Mouse (Mus musculus) left cerebral cortex, adult 2 months (tissue): ENCODE measurements around the gene Wdtc1. TPM values are rescaled to one million over a fixed set of nuclear protein-coding genes. Genes with fewer than 3 reads are reported as not detected.

Experiments
- DNase-seq, 2 experiments: peaks; one replicate each; pipeline ENCODE4 v3.0.0; 2021 to 2022; ENCODE audit warnings: low spot score in 2 of 2, mixed read lengths in 1 of 2; ENCODE audit errors: extremely low spot score in 1 of 2
- H3K27ac ChIP-seq: fragments of 200-600 bp; 2 replicates; pipeline ENCODE4 v1.8.1; 2022
- H3K4me3 ChIP-seq: fragments of 200-600 bp; 2 replicates; pipeline ENCODE4 v1.8.1; 2022
- CTCF ChIP-seq: fragments of 200-600 bp; IDR thresholded peaks from 2 replicates; pipeline ENCODE4 v1.8.1; 2022; ENCODE audit warnings: antibody characterized with exemption, mild to moderate bottlenecking, moderate library complexity
- intact Hi-C: fragments of 180-260 bp; cut with DNase I; formaldehyde crosslinking; loops from one replicate; pipeline ENCODE4 v1.15.1; 2025
- total RNA-seq, 2 experiments: library from RNA; stranded (reverse); gene quantifications; 2 replicates each; pipeline ENCODE4 v1.2.3; 2021

The Wdtc1 gene
- total RNA-seq, 2 experiments from 2014 or later = 59.7 to 60.6 TPM

DNA sequence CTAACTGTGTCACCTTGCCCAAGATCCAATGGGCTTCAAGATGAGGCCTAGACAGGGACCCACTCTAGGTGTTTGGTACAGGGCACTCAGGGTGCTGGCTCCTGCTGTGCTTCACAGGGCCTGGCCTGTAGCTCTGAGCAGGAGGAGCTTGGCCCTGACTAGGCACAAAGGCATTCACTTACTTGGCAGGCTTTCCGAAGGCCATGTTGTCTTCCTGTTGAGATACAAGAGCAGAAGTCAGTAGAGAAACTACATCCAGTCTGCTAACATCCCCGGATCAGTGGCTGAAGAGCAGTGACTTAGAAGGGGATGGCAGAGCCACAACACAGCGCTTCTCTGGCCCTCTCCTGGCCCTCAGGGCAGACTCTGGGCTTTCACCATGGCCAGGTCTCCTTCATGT is 83.7 kb downstream of the Wdtc1 start:
- intact Hi-C loops = no loop called here
- Histone ChIP-seq H3K27ac (no peak overlapping the region), H3K4me3 (no peak overlapping the region)
- no peak for DNase-seq
- no peak for TF ChIP-seq CTCF

DNA sequence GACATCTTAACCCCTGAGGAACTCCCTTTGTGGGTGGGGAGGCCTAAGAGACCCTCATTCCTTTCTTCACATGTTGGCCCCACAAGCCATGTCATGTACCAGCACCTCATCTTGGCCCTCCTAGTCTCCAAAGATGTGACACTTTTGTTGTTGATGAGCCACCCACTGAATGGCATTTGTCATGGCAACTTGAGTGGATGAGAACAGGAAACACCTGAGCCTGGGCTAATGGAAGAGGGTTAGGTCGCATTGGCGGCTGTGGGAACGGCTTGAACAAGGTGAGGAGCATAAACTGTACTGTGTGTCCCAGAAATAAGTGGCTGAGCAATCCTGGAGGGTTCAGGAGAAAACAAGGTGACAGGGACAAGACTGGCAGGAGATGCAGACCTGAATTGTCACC is 84.3 kb downstream of the Wdtc1 start:
- Histone ChIP-seq H3K4me3 (no peak overlapping the region), H3K27ac (no peak overlapping the region)
- no peak for TF ChIP-seq CTCF
- intact Hi-C loops = no loop called here
- no peak for DNase-seq

DNA sequence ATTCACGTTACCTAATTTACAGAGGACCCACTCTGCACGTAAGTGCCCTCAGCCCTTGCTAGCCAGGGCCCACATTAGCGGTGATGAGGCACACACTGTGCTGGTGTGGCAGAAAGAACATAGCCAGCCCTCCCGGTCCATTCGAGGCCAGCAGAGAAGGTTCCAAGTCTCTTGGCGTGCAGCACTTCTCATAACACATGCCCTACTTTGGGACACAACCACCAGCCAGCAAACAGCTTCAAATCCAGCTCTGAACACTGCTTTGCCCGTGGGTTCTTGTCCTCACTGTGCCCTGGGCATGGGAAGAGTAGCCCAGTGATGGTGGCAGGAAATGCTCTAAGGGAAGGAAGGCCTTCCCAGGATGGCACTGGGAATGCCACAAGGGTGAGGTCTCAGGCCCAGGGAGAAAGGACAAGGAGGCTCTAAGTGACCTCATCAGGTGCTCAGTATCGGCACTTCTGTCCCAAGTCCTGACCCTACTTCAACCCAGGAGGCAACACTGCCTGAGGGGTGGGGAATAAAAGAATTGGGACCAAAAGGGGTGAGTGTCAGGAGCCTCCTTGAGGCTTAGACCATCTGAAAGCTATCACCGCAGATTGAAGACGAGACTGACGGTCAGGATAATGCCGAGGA is 86.9 kb downstream of the Wdtc1 start:
- H3K27ac ChIP-seq = no peak overlapping the region
- intact Hi-C loops = no loop called here
- no peak for DNase-seq
- TF ChIP-seq CTCF = no peak
- no peak overlapping the region for H3K4me3 ChIP-seq

DNA sequence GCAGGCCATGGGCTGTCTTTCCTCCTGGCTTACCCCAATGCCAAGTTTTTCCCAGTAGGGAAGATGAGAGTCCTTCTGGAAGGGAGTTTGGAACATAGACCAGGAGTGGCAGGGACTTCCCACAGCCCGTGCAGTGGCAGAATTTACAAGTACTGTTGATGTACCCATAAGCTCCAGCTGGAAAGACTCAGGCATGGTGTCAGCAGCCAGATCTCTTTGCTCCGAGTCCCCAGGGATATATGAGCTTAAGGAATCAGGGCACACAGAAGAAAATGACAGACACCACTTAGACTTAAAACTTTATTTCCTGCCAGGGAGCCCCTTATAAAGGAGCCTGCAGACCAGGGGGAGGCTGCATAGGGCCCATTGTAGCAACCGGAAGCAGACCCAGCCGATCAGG is 87.5 kb downstream of the Wdtc1 start:
- H3K27ac ChIP-seq = no peak overlapping the region
- DNase-seq = no peak
- H3K4me3 ChIP-seq = no peak overlapping the region
- intact Hi-C loops = no loop called here
- no peak for TF ChIP-seq CTCF

DNA sequence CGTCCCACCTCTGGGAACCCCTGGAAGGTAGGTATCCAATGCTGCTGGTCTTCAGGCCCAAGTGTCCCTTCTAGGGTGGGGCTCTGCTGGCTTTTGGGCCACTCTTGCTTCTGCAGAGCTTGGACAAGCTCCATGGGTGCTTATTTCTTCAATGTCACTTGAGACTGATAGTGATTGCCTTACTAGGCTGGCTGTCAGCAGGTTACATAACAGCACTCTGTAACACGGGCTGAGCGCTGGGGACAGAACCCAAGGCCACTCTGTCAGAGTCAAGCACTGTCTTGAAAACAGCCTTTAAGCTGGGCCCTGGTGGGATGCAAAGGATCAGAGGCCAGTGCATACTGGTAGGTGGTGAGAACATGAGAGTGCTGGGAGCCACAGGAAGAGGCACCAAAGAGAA is 88.0 kb downstream of the Wdtc1 start:
- no peak for TF ChIP-seq CTCF
- DNase-seq = no peak
- H3K27ac ChIP-seq = no peak overlapping the region
- intact Hi-C loops = no loop called here
- no peak overlapping the region for H3K4me3 ChIP-seq

DNA sequence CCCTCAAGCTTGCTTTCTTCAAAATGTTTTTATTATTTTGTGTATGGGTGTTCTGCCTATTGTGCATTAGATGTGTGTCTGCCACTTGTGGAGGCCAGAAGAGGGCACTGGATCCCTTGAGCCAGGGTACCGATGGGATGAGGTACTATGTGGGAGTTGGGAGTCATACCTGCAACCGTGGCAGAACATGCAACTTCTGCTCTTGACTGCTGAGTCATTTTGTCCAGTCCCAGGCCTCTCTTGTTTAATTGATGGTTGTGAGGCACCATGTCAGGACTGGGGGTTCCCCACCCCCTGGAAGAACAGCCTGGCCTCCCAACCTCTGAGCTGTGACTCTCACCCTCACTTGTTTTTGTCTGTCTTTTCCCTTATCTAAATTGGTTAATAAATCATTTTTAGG is 88.7 kb downstream of the Wdtc1 start:
- no peak for DNase-seq
- no peak for TF ChIP-seq CTCF
- Histone ChIP-seq H3K4me3 (no peak overlapping the region), H3K27ac (no peak overlapping the region)
- intact Hi-C loops = no loop called here

DNA sequence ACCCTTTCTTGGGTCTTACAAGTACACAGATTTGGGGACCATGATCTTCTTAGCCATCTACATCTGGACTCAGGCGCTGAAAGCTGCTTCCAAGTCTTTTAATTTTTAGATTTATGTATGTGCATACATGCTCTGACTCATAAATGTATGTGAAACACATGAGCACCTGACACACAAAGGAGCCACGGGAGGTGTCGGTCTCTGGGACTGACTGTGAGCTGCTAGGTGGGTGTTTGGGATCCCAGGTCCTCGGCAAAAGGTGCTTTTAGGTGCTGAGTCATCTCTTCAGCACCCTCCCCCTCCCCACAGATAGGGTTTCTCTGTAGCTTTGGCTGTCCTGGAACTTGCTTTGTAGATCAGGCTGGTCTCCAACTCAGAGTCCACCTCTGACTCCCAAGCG is 89.5 kb downstream of the Wdtc1 start:
- no peak overlapping the region for H3K27ac ChIP-seq
- H3K4me3 ChIP-seq = no peak overlapping the region
- no peak for TF ChIP-seq CTCF
- DNase-seq = no peak
- intact Hi-C loops = no loop called here

DNA sequence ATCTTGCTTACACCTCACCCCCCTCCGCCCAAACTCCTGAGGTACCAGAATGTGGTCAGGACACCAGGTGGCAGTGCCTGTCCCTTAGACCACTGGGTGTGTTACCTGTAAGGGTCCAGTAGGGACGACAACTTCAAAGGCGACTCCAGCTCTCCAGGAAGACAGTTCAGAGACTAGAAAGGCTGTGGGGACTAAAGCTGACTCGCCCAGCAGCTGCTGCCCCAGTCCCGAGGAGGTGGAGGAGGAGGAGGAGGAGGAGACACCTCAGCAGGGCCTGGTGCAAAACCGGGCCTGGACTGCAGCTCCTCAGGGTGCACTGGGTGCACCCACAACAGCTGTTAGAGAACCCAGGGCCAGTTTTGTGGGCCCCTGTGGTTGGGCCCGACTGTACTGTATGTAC is 90.4 kb downstream of the Wdtc1 start, which contains the start of gene Sytl1:
Gene Sytl1, minus strand, starts transcription at position 232 of the 400 bp plus-strand sequence.
- Histone ChIP-seq H3K4me3 (no peak within 1 kb of the TSS), H3K27ac (no peak within 1 kb of the TSS)
- no peak for DNase-seq
- intact Hi-C loops = no loop called here
- no peak for TF ChIP-seq CTCF

DNA sequence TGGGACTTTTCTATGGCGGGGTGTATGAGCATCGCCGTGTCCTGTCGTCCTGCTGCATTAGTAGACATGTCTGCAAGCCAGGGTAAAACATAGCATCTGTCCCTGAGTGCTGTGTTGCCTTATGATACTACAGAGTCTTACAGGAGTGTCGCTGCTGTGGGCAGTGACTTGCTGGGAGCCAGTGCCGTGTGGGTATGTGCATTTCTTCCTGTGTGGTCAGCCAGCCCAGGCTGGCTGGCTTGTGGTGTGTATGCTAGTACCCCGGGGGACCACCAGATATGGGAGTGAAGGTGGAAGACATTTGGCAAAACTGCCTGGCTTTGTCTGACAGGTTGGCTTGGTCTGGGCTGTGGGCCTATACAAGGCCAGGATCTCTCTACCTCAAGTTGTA is 90.9 kb downstream of the Wdtc1 start:
- intact Hi-C loops = no loop called here
- H3K27ac ChIP-seq = no peak overlapping the region
- no peak overlapping the region for H3K4me3 ChIP-seq
- DNase-seq = no peak
- no peak for TF ChIP-seq CTCF

DNA sequence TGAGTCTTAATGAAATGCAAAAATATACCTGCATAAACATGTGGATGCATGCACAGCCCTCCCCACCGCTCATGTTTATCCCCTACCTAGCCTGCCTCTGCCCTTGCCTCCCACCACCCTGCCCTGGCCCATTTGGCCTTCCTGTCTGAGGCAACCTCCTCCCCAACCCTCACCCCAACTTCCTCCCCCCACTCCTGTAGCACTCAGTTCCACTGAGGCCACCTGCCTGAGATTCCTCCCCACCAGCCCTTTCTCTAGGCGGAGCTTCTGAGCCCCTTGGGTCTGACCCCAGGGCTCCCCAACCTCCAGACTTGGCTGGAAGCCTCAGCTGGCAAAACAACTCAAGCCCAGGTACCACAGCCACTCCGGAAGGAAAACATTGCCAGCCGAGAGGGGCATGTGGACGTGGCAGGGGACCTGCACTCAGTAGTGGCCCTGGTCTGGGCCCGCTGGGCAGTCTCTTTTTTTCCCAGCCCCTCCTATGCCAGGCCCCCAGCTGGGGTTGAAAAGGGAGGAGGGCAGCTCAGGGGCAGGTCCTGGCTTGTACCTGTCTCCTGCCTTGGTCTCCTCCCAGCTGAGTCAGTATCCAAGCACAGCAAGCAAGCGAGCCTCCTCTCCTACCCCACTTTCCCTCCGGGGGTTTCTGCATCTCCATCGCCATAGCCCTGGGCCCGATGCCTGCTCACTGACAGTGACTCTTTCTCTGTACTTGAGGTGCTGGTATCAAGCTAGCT is 91.5 kb downstream of the Wdtc1 start:
- H3K27ac ChIP-seq = no peak overlapping the region
- TF ChIP-seq CTCF = no peak
- no peak for DNase-seq
- intact Hi-C loops = no loop called here
- H3K4me3 ChIP-seq = no peak overlapping the region

DNA sequence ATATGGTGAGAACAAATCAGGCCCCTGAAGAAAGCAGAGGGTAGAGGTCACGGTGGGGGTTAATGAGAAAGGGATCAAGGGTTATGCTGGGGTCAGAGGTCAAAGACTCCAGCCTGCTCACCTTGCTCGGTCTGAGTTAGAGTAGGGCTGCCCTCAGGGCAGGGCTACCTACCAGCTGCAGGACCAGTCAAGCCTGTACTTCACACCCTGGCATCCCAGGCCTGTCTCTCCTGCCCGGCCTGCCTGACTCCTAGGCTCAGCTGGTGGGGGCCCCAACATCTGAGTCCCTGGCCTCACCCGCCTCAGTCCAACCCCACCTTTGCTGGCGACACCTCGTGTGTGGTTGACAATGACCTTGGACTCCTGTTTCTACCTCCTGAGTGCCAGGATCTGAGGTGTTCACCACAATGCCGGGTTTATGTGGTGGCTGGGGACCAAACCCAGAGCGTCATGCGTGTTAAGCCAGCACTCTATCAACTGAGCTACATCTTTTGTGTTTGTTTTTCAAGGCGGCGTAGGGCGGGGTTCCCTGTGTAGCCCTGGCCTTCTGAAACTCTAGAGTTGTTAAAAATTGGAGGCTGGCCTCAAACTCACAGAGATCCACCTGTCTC is 95.4 kb downstream of the Wdtc1 start:
- H3K4me3 ChIP-seq = no peak overlapping the region
- no peak overlapping the region for H3K27ac ChIP-seq
- DNase-seq = no peak
- TF ChIP-seq CTCF = no peak
- intact Hi-C loops = no loop called here

DNA sequence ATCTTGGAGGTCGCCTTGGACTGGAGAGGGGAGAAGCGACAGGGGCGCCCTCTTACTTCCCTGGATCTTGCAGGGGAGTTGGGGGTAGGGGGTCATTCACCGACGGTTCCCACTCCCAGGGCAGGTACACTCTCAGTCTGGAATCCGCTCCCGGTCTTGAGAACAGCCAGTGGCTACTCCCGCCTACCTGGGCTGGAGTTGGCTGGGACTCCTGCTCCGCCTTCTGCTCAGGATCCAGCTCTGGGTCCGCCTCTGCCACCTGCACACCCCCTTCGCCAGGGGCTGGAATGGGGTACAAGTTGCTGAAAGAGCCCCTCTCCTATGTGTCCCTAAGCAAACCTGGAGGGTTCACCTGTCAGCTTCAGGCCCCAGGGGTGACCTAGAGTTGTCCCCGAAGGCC is 96.1 kb downstream of the Wdtc1 start:
- no peak overlapping the region for H3K27ac ChIP-seq
- intact Hi-C loops = no loop called here
- no peak for TF ChIP-seq CTCF
- H3K4me3 ChIP-seq = no peak overlapping the region
- DNase-seq = no peak

DNA sequence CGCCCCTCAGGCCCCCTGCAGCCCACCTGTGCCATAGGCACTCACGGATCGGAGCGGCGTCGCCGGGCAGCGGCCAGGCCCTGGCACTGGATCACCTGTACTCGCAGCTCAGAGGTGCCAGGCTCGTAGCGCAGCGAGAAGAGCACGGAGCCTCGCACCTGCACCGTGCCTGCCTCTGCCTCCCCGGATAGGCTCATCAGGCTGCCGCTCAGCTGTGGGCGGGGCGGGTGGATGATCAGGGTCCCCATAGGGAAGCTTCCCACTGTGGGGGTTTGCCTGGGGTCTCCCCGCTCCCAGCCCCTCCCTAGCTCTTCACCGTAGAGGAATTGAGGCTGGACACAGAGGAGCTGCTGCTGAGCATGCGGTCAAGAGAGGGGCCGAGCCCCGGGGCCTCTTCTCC is 96.5 kb downstream of the Wdtc1 start:
- Histone ChIP-seq H3K4me3 (no peak overlapping the region), H3K27ac (no peak overlapping the region)
- TF ChIP-seq CTCF = no peak
- DNase-seq = no peak
- intact Hi-C loops = no loop called here
